Mouse (Mus musculus) MEL (cell line): Measurements from ENCODE around the gene Cc2d1a.

Experiments
- BHLHE40 ChIP-seq: IDR thresholded peaks from 2 replicates; pipeline ENCODE4 v1.6.1; 2012; ENCODE audit warnings: low read depth, mild to moderate bottlenecking, inconsistent platforms, low read length, improper control_type of control experiment, borderline replicate concordance
- CTCF ChIP-seq, 3 experiments: IDR thresholded peaks in 2 of 3; conservative IDR thresholded peaks in 1 of 3; 2 replicates each; pipeline ENCODE4 v1.5.1; 2011 to 2012; ENCODE audit warnings: low read length in 3 of 3, low read depth in 2 of 3, mild to moderate bottlenecking in 2 of 3, improper control_type of control experiment in 1 of 3, inconsistent platforms in 1 of 3, mixed read lengths in 1 of 3, moderate library complexity in 1 of 3; ENCODE audit not compliant: control insufficient read depth in 1 of 3, insufficient read depth in 1 of 3, poor library complexity in 1 of 3, severe bottlenecking in 1 of 3
- E2F4 ChIP-seq: IDR thresholded peaks from 2 replicates; pipeline ENCODE4 v1.6.1; 2011; ENCODE audit warnings: low read depth, low read length, improper control_type of control experiment, borderline replicate concordance
- EP300 ChIP-seq, 2 experiments: IDR thresholded peaks; 2 replicates each; pipeline ENCODE4 v1.6.1; 2011; ENCODE audit warnings: improper control_type of control experiment in 2 of 2, low read length in 2 of 2, low read depth in 1 of 2, mild to moderate bottlenecking in 1 of 2
- GATA1 ChIP-seq: IDR thresholded peaks from 2 replicates; pipeline ENCODE4 v1.6.1; 2011; ENCODE audit warnings: low read depth, low read length, improper control_type of control experiment
- JUND ChIP-seq: IDR thresholded peaks from 2 replicates; pipeline ENCODE4 v1.6.1; 2011; ENCODE audit warnings: low read depth, mild to moderate bottlenecking, improper control_type of control experiment, low read length
- MXI1 ChIP-seq: IDR thresholded peaks from 2 replicates; pipeline ENCODE4 v1.6.1; 2011; ENCODE audit warnings: mild to moderate bottlenecking, low read depth, low read length, improper control_type of control experiment
- NRF1 ChIP-seq: IDR thresholded peaks from 2 replicates; pipeline ENCODE4 v1.6.1; 2014; ENCODE audit warnings: low read depth, mild to moderate bottlenecking, inconsistent platforms, low read length, improper control_type of control experiment, moderate library complexity; ENCODE audit not compliant: poor library complexity, insufficient read depth, severe bottlenecking
- TCF12 ChIP-seq: IDR thresholded peaks from 2 replicates; pipeline ENCODE4 v1.6.1; 2014; ENCODE audit warnings: low read depth, mild to moderate bottlenecking, inconsistent platforms, low read length, improper control_type of control experiment, moderate library complexity
- USF2 ChIP-seq, 2 experiments: IDR thresholded peaks; 2 replicates each; pipeline ENCODE4 v1.6.1; 2011 to 2012; ENCODE audit warnings: improper control_type of control experiment in 2 of 2, low read length in 2 of 2, borderline replicate concordance in 1 of 2, inconsistent platforms in 1 of 2, low read depth in 1 of 2, mild to moderate bottlenecking in 1 of 2; ENCODE audit not compliant: insufficient read depth in 1 of 2

GRCm38 (mm10) chr8:84105676-84106075, 42.1 kb downstream of the Cc2d1a start:
- TF ChIP-seq USF2 (IDR thresholded peaks at IDR 0.05; ENCODE audit: borderline replicate concordance in 1 of 2, insufficient read depth in 1 of 2, low read depth in 1 of 2, low read length in 2 of 2), result no peak
- TF ChIP-seq EP300 (IDR thresholded peaks at IDR 0.05; ENCODE audit: low read depth in 1 of 2, low read length in 2 of 2), result no peak
- TF ChIP-seq E2F4, result no peak
- no peak for TF ChIP-seq CTCF (IDR thresholded peaks at IDR 0.05 in 2 of 3, conservative IDR thresholded peaks at IDR 0.05 in 1 of 3; ENCODE audit: control insufficient read depth in 1 of 3, insufficient read depth in 1 of 3, low read depth in 2 of 3, low read length in 3 of 3, poor library complexity in 1 of 3, severe bottlenecking in 1 of 3)
- no peak for TF ChIP-seq GATA1
- no peak for TF ChIP-seq TCF12
- no peak for TF ChIP-seq JUND
- no peak for TF ChIP-seq BHLHE40
- no peak for TF ChIP-seq NRF1
- no peak for TF ChIP-seq MXI1
